Mouse (Mus musculus): Measurements from ENCODE around the gene Hoxb7.
A peak's percentile ranks its signal among the peaks of the same experiment; 100 is the strongest.

Hoxb7 gene

DNA sequence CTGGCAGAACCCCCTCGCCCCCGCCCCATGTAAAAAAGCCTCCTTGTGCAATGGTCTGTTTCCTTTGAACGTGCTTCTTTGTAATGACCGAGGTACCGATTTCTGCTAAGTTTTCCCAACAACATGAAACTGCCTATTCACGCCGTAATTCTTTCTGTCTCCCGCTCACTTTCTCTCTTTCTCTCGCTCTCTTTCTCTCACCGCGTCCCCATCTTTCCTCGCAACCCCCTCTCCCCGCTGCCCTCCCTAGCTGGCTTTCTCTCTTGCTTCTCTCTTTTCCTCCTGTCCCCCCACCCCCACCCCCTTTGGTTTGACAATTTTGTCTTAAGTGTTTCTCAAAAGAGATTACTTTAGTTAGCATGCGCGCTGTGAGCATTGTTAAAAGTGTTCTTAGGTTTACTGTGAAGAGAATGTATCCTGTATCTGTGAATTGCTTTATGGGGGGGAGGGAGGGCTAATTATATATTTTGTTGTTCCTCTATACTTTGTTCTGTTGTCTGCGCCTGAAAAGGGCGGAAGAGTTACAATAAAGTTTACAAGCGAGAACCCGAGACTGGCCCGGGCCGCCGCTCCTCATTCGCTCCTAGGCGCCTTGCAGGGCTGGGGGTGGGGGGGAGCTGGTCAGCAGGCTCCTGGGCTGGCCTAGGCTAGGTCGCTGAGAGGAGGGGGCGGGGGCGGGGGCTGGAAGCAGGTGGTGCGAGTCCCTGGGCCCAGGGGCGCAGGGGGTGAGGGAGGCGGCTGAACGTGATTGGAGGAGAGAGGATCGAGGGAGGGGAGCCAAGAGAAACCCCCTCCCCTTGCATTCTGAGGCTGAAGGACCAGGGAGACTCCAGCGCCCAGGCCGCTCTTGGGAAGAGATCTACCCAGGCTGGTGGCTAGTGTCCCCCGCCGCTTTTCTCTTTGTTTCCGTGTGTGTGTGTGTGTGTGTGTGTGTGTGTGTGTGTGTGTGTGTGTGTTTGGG is 1.4 kb upstream of the Hoxb7 start:
- DNase-seq (ENCODE audit: low read depth), result no peak

DNA sequence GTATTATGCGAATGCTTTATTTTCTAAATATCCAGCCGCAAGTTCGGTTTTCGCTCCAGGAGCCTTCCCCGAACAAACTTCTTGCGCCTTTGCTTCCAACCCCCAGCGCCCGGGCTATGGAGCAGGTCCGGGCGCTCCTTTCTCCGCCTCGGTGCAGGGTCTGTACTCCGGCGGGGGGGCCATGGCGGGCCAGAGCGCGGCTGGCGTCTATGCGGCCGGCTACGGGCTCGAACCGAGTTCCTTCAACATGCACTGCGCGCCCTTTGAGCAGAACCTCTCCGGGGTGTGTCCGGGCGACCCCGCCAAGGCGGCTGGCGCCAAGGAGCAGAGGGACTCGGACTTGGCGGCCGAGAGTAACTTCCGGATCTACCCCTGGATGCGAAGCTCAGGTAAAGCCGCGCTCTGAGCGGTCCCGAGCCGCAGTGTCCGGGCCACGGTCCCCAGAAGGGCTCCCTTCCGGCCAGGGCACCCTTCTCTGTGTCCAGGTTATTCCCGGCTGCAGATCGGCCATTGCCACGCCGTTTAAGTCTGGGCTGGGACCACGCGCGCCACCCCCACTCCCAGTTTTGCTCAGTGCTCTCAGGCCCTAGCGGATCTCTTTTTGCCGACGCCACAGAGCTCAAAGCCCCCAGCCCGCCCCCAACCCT is 439 bp downstream of the Hoxb7 start:
- DNase-seq (ENCODE audit: low read depth), result no peak

DNA sequence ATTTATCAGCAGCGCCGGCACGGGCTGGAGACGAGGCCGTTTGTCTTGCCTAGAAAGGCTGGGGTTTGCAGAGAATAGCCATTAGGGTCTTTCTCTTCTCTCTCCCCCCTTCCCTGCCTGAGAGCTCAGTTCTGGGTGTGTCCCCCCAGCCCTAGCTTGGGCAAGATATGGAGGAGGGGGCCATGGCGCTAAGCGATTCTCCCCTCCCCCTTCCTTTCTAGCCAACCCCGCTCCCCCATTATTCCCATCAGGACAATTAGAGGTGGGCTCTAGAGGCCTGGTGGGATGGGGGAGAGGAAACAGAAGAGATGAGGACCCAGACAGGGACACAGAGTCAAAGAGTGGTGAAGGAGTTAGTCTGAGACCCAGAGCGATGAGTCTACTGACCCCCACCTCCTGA is 988 bp downstream of the Hoxb7 start:
- DNase-seq (ENCODE audit: low read depth), result no peak

DNA sequence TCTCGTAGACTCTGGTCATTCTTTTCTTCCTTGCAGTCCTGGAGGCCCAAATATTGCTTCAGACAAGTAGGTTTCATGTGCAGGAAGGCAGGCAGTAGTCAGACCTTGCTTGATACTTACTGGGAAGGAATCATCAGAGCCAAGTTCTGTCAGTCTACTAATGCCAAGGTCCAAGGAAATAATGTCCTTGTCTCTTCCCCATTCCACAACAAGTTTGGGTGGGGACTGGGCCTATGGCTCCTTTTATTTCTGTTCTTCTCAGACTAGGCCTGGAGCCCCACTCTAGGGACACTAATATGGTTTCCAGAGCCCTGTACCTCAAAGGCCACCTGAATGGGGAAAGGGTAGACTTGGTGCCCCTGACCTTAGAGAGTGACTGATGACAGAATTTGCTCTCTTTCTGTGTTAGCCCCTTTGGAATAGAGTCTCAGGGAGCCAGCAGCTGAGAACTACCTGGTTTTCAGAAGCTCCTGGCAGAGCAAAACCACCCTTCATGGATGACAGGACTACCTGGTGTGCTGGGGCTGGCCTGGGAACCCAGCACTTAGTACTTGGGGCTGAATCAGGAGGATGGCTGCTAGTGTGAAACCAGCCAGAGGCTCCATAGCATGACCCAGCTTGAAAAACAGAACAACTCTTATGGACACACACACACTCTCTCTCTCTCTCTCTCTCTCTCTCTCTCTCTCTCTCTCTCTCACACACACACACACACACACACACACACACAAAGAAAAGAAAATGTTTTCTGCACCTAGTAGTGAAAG is 2.2 kb downstream of the Hoxb7 start:
- DNase-seq (ENCODE audit: low read depth), result no peak

DNA sequence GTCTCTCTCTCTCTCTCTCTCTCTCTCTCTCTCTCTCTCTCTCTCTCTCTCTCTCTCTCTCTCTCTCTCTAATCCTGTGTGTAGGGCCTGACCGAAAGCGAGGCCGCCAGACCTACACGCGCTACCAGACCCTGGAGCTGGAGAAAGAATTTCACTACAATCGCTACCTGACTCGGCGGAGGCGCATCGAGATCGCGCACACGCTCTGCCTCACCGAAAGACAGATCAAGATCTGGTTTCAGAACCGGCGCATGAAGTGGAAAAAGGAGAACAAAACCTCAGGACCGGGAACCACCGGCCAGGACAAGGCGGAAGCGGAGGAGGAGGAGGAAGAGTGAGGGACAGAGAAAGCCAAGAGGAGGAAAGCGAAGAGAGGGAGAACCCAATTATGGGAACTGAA is 2.9 kb downstream of the Hoxb7 start:
- DNase-seq (ENCODE audit: low read depth), result no peak

DNA sequence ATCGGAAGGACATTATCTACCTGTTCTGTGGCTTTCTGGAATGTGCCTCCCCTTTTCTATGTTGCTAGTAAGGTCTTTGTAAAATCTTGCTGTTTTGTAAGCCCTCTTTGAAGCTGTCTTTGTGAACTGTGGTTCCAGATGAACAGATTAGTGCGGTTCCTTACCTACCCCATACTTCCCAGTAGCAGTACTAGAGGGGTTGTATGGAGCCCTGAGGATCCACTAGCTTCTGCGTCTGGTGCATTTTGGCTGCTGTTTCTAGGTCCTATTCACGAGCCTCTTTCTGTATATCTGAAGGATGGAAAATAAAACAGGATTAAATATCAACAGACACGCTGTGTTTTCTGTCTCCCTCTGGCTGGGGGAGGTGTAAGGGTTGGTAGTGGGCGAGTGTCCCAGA is 3.4 kb downstream of the Hoxb7 start:
- no peak for DNase-seq (ENCODE audit: low read depth)

DNA sequence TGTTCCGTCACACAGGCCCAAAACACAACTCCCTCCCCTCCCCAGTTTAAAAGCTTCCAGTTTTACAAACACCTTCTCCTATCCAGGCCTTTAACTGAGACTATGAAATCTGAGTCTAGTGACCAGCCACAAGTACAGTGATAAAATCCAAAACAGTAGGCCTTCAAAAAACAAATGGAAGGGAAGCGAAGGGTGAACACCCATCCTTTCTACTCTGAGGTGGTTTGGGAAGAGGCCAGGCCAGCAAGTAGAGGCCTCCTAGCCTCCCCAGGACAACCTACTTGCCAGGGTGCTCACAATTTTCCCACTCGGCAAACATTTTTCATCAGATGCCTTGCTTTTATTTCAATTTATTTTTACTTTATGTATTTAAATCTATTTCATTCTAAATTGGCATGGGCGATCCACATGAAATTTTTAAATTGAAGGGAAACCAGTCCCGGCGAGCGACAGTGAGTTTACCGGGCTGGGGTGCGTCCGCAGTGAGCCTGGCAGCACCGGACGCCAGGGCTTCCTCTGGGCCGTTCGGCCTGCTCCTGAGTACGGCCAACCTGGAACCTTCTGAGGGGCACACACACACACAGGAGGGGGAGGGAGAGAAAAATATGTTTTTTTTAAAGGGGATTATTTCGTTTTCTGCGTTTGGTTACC is 4.4 kb downstream of the Hoxb7 start:
- DNase-seq (ENCODE audit: low read depth), result no peak

DNA sequence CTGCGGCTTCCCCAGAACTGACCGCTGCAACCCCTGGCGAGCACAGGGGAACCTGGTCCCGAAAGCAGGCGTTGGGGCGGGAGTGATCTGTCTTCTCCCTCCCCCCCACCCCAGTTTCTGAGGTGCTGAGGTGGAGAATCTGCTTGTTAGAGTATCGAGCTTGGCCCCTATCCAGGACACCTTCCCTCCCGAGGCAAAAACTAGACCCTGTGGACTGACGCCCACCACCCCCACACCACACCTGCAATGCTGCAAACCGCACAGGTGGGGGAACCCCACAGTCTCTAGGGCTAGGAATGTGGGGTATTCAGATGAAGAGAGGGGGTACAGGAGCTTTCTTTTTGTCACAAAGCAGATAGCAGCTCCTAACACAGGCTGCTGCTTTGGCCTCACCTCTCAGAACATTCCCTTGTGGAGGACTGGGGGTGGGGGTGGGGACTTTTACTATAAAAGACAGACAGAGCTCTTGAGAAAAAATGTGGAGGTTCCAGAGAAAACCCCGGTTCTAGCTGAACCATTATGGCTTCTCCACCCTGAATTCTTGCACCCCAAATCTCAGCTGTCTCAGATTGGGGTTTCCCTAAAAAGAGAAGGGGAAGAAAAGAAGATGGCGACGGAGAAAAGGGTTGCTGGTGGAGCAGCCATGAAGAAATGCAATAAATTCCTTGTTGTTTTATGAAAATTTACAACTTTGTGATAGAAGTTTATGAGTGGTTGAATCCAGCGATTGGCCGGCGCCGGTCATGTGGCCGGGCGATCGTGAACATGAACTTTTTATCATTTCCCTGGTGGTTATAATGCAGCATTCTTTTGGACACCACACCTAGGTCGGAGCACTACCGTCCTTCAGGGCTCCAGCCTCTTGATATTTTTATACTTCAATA is 5.5 kb downstream of the Hoxb7 start, which contains the start of gene Hoxb6:
Gene Hoxb6 (plus strand): TSS at position 796 of the 884 bp plus-strand sequence.
- DNase-seq (ENCODE audit: low read depth), result no peak

DNA sequence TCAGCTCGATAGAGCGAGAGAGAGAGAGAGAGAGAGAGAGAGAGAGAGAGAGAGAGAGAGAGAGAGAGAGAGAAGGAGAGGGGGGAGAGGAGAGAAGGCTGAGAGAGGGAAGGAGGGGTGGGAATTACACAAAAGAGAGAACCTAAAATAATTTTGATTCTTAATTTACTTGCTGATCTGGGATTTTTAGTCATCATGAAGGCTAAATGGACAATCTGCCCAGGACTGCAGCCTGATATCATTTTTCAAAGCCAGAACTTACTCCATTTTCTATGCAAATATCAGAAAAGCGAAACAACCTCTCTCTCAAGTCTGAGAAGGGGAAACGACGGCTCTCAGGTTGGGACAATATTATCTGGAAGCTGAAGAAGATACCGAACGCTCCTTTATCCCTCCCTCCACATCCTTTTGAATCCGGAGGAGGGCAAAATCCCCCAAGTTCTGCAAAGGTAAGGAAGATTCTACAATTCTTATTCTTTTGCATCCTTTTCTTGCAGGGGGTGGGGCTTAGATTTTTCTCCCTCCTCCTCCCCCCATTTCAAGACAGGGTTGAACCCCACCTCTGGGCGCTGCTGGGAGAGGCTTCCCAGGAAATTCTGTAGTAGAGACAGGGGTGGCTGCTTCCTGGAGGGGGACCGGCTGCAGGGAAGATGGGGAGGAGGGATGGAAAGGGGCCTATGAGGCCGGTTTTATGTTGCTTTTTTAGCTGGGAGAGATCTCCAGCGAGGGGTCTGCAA is 6.3 kb downstream of the Hoxb7 start:
- no peak for DNase-seq (ENCODE audit: low read depth)

DNA sequence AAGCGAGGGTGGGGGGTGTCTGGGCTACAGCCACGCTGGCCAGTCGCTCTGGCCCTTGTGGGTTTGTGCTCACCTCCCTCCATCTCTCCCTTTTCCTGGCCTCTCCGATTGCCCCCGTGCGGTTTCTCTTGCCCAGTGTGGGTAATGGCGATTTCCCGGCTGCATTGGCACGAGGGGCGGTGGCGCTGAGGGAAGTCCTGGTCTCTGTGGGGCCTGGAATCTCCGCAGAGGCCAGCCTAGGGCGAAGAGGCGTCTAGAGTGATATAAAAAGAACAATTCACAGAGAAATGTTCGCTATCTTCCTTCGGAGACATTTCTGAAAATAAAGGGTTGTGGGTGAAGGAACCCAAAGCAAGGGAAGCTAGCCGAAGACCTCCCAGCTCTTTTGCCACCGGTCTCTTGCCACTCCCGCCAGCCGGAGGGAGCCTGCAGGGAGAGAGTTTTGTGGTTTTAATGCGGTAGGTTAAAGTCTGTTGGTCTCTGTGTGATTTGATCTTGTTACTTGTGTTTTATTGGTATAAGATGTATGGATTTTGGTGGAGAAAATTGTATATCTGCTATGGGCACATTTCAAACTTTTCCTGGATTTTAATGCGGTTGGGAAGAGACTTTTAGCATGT is 7.0 kb downstream of the Hoxb7 start:
- no peak for DNase-seq (ENCODE audit: low read depth)

DNA sequence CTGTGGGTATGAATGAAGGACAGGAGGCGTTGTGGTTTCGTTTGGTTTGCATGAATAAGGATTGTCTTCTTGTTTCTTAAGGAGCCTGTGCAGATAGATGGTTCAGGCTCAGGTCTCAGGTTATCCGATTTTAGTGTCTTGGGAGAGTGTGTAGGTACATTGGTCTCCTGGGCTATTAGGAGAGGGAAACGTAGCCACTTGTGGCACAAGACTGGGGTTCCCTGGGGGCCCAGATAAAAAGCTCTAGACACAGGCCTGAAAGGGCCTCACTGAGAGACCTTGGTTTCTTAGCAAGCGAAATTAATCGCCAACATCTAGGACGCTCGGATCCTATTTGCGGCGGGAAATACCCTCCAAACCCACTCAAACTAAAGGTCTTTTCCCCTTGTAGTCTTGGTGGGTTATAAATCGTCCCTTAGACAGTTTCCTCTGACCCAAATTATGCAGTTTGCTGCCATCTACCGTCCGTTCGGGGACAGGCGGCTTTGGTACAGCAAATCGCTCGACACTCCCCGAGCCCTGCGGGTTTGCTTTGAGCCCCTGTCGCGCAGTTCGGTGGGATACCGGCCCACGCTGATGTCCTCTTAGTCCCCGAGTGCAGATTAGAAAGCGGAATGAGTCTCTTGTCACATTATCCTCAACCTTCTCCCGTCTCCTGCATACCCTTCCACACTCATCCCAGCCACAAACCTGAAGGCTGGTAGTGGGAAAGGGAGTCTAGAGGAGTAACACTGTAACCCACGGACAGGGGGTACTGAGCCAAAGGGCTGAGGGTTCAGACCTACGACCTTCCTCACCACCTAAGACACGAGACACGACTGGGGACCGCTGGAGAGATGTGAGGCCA is 8.0 kb downstream of the Hoxb7 start:
- DNase-seq (ENCODE audit: low read depth), result peak; percentile 89

DNA sequence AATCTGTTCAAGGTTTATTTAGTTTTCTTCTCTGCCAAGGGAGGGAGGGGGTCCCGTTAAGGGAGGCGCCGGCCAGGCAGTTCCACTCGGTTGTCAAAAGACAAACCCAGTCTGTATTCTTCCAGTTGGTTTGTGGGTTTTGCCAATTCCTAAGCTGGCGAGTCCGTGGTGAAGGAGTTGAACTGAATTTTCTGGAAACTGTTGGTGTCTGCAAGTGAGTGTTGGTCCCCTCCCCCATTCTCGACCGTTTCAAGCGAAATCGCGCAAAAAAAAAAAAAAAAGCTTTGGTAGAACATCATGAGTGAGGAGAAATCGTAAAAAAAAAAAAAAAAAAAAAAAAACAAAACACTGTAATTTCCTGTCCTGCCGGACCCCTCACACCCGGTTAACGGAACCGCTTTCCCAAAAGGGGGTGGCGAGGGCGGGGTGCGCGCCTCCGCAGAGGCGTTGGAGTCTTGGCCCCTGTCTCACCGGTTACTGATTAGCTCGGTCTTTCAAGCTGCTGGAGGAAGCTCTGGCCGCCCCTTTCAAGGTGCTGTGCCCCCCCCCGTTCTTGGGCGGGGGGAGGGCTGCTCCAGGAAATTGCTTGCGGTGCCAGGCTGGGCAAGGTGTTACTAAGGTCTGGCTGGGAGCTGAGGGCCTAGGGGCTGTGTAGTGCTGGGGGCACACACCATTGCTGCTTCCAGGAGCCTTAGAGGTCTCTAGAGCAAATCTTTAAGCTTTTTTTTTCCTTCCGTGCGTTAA is 8.8 kb downstream of the Hoxb7 start:
- no peak for DNase-seq (ENCODE audit: low read depth)

DNA sequence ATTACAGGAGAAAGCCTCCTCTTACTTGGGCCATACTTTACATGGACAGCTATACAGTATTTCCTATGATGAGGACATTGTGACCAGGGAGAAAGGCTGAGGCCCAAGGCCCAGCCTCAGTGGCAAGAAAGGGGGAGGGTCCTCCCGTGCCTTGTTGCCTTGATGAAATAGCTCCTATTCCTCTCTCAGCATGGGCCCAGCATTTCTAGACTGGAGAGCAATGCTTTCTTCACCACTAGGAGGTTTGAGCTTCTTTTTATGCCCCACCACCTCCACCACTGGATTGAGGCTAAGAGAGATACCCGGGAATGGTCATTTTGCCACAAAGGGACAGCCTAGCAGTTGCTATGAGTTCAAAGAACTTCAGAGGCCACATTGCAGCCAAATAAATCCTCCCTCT is 10.6 kb downstream of the Hoxb7 start:
- no peak for DNase-seq (ENCODE audit: low read depth)

DNA sequence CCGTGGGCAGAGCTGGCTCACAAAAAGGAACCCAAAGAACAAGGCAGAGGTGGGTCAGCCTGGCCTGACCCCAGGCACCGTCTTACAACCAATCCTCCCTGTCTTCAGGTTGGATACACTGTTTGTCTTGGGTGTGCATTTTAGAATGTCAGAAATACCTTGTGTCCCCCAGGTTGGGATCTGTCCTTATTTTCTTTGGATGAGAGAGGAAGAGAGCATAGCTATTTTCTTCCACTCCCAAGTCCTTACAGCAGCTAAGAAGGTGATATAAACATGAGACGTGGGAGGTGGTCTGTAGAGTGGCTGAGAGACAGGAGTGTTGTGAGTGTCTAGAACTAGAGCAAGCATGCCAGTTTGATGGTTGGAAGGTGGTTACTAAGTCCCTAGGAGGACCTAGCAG is 11.0 kb downstream of the Hoxb7 start:
- no peak for DNase-seq (ENCODE audit: low read depth)

DNA sequence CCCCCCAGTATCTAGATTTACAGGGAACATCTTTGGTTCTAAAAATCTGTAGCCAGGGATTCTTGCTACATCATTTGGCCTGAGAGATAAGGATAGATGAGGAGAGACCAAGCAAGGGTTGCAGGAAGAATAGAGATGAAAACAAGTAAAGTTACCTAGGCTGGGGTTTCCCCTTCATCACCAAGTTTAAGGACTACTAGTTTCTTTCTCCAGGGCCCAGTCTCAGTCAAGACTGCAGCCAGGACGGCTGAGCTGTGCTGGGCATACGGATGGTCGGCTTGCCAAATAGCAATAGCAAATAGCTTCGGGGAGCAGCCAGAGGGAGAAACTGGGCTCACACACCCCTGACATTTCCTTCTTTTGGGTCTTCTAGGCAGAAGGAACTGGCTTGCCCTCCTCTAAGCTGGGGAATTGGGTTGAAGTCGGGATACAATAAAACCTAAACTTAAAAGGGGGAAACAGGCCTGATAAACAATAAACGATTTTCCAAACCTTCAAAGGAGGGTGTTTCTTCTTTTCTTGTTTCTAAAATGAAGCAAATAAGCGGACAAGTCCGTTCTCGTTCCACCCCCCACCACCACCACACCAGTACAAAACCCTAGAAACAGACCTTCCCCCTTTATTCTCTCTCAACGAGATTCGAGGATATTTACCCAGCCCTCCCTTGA is 11.7 kb downstream of the Hoxb7 start:
- no peak for DNase-seq (ENCODE audit: low read depth)

DNA sequence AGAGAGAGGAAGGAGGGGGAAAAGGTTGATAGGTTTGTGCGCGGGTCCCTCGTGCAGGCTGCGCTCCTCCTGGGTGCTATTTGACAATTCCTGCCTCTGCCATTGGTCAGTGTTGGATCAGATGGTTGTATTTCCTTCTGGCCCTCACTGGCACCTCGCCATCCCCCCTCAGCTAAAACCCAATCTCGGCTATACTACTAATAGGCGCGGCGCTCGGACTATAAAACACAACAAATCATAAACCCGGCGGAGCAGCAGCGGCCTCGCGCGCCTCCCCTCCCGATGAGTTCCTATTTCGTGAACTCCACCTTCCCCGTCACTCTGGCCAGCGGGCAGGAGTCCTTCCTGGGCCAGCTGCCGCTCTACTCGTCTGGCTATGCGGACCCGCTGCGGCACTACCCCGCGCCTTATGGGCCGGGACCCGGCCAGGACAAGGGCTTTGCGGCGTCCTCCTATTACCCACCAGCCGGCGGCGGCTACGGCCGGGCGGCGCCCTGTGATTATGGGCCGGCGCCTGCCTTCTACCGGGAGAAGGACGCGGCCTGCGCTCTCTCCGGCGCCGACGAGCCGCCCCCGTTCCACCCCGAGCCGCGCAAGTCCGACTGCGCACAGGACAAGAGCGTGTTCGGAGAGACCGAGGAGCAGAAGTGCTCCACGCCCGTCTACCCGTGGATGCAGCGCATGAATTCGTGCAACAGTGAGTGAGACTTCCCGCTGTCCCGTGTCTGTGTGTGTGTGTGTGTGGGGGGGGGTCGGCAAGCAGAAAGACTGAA is 12.7 kb downstream of the Hoxb7 start:
- no peak for DNase-seq (ENCODE audit: low read depth)

DNA sequence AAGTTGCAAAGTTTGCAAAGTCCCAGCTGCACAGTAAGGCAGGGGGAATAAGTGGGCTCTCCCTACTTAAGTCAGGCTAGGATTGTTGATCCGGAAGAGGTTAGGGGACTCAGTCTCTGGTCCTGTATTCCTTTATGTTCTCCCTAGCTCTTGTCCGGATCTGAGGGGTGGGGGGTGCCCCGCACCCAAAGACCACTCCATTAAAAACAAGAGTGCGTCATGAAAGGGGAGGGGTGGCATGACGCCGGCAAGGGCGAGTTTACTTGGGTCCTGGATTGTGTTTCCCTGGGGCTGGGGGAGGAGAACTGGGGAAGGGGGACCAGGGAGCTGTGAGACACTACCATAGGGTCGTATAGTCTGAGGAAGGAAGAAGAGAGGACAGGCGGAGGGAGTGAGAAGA is 13.4 kb downstream of the Hoxb7 start:
- no peak for DNase-seq (ENCODE audit: low read depth)

All from naive thymus-derived CD4-positive, alpha-beta T cell, adult 2 months (primary cell).